Mouse (Mus musculus) urinary bladder, postnatal 14 days (tissue): ENCODE data around the gene Epb41l5.
A peak's percentile ranks its signal among the peaks of the same experiment; 100 is the strongest.

Experiments used
- DNase-seq: peaks from one replicate; pipeline ENCODE4 v3.0.0; 2021; ENCODE audit warnings: low spot score

The Epb41l5 gene

GRCm38 (mm10) chr1:119596954-119597480 is 51.8 kb downstream of the Epb41l5 start:
- peak; percentile 8 for DNase-seq

GRCm38 (mm10) chr1:119590041-119590440 is 58.8 kb downstream of the Epb41l5 start:
- peak; percentile 7 for DNase-seq

GRCm38 (mm10) chr1:119584974-119585373 is 63.8 kb downstream of the Epb41l5 start:
- DNase-seq, result no peak

GRCm38 (mm10) chr1:119570134-119570533 is 78.7 kb downstream of the Epb41l5 start:
- no peak for DNase-seq

DNA sequence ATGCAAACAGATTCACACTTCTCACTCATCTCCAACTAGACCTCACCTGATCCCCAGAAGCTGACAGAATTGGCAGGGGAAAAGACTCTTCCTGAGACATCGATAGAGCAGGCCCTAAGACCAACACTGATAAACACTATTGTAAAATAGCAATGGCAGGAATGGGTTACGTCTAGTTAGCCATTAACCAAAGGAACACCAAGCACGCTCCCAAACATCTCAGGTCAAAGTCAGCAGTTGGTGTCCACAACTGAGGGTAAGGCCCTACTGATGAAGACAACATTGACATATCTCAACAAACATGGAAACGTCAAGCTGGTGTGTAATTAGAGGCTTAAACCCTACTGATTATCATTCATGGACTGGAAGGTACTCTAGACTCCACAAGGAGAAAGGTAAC is 83.3 kb downstream of the Epb41l5 start:
- DNase-seq, result no peak

DNA sequence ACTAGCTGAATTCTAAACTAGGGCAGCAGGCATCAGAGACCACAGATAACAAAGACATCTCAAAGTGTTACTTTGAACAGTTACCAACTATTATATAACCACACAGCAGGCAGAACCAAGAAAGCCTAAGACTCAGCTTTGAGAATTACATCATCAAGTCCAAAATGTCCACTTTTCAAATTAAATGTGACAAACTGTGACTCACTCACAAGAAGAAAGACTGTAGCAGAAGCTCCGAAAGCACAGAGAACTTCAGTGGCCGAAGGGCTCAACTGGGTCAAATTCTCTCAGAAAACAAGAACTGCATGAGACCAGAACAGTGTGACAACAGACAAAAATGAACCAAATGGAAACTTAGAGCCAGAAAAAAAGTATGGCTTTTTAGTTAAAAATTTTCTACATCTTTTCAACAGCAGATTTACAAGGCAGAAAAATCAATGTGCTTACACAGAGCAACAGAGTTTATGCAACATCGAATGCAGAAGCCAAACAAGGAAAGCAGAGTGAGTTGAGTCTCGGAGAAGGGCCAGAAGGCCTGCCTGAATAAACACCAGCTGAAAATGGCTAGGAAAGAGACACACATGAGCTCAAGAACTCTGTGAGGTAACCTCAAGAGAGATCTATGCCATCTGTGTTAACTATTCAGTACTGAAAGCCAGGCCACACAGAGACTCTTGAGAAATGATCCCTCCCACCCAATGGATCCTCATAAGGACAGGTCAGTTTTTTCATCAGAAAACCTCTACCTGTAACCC is 91.0 kb downstream of the Epb41l5 start:
- peak; percentile 14 for DNase-seq

DNA sequence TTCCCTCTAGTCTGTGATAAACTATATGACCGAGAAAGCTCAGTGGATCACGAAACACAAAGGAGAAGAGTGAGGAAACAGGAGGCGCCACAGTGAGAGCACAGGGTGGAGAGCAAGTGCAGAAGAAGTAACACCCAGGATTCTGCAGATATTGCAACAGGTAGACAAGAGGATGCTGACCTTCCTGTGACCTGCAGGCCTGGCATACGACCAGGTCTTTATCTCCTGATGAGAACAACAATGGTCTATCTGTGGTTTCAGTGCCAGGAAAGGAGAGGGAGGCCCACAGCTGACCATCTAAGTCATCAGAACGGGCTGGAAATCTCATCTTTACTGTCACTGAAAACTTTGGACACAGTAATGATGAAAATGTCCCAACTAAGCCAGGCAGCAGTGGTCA is 93.1 kb downstream of the Epb41l5 start:
- DNase-seq, result no peak

DNA sequence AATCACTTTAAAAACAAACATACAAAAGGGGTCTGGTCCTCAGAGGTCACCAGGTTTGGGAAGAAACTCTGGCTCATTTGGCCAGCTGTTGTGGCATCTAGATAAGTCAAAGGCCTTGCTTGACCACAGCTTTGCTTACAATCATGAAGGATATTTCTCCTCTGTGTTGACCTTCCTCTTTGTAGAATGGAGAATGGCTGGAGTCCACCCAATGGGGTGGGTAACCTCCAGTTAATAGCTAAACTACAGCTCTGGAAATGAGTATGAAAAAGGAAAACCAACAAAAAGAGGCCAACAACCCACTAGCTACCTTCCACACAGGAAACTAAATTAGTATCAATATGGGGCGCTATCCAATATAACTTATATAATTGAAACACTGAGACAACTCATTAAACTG is 97.1 kb downstream of the Epb41l5 start:
- no peak for DNase-seq

- no peak for DNase-seq
These were observed 98.7 kb downstream of the Epb41l5 start for GRCm38 (mm10) chr1:119550064-119550463.

GRCm38 (mm10) chr1:119549327-119549689 is 99.5 kb downstream of the Epb41l5 start:
- DNase-seq, result no peak

DNA sequence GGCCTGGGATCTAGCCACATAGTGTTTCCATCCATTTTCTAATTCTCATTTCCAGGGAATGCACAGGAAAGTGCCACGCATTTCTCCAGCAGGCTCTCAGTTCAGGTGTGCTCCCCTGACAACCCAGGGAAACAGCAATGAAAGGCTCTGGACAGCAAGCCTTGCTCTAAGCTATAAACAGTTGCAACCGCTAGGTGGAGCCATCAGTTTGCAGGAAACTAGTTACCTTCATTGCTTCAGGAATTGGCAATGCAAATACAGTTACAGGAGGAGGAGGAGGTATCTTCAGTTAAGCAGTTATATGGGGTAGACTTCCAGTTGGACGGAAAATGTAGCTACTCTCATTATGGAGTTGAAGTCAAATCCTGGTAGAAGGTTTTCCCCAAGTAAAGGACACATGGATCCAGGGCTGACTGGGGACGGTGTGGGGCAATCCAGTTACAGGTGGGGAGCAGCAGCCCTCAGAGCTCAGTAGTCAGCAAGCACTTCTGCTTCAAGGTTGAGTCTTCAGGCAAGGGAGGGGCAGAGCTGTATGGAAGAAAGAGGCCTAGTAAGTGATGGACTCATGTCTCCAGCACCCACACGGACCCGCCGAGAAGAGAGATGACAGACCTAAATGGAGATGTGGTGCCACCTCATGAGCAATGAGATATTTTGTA is 100.0 kb downstream of the Epb41l5 start:
- DNase-seq, result peak; percentile 88

- no peak for DNase-seq
These were observed 102.3 kb downstream of the Epb41l5 start for GRCm38 (mm10) chr1:119546490-119546889.

DNA sequence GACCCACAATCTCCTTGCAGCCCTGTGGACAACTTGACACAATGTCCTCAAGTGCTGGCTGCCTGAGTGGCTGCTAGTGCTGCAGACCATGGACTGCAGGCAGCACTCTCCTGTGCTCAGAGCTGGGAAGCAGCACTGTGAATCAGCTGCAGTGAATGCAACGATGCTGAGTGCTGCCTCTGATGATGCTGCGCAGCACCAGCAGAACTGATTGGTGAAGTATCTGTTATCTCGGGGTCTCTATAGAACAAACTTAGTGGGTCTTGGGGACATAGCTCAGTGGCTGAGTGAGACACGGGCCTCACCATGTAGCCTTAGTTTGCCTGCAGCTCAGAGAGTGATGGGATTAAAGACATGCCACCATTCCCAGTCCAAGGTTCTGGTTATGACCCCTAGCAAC is 103.1 kb downstream of the Epb41l5 start:
- peak; percentile 1 for DNase-seq

DNA sequence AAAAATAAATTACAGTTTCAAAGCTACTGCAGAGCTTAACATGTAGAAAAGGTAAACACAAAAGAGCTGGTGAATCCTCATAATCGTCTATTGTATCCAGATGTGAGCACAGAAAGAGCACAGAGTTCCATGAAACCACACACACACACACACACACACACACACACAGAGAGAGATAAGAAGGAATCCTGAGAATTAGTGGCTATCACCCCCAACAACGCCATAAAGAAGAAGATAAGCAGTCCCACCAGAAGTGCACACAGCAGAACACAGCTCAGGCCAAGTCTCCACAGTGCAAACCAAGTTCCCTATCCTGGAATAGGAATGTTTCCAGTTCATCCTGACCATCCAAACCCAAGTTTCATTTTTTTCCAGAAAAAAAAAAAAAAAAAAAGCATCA is 103.6 kb downstream of the Epb41l5 start:
- DNase-seq, result no peak

- no peak for DNase-seq
These were observed 104.1 kb downstream of the Epb41l5 start for GRCm38 (mm10) chr1:119544611-119545155.

- DNase-seq, result no peak
These were observed 105.5 kb downstream of the Epb41l5 start for GRCm38 (mm10) chr1:119543316-119543715.

DNA sequence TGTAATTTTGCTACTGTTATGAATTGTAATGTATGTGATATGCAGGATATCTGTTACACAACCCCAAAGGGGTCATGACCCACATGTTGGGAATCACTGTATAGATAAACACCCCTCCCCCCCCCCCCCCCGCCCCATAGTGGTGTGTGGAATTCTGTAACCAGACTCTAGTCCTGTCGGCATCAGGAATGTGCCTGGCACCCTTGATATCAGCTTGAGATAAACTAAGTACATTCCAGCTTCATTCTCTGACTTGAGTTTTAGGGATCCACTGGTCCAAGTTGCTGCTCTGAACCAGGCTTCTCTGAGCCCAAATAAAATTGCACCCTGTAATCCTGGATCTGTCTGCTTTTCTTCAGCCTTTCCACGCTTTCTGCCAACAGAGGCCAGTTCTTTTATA is 107.2 kb downstream of the Epb41l5 start:
- DNase-seq, result no peak

DNA sequence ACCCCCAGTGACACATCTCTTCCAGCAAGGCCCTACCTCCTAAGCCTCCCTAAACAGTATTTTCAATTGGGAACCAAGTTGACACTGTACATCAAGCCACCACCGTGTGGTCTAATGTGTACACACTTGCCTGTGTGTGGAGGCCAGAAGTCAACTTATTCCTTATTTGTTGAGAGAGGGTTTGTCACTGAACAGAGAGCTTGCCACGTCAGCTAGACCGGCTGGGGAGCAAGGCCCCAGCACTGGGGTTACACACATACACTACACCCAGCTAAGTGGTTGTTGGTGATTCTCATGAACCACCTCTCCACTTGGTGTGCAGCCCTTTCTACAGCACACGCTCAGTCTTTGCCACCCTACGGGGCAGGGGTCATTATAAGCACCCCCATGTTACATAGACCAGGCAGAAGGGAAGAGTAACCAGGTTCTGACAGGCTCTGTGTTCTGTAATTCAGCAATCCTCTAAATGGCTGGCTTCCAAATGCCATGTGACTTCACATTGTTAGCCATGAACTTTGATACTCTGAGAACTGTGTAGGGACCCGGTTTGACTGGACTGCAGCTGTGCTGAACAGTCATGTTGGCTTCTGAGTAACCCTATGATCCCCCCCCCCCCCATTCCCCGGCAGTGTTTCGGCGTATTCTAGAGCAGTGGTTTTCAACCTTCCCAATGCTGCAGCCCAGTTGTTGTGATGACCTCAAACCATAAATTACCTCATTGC is 107.8 kb downstream of the Epb41l5 start:
- no peak for DNase-seq

- no peak for DNase-seq
These were observed 109.5 kb downstream of the Epb41l5 start for GRCm38 (mm10) chr1:119539252-119539651.

GRCm38 (mm10) chr1:119537651-119538050 is 111.1 kb downstream of the Epb41l5 start:
- DNase-seq, result no peak

DNA sequence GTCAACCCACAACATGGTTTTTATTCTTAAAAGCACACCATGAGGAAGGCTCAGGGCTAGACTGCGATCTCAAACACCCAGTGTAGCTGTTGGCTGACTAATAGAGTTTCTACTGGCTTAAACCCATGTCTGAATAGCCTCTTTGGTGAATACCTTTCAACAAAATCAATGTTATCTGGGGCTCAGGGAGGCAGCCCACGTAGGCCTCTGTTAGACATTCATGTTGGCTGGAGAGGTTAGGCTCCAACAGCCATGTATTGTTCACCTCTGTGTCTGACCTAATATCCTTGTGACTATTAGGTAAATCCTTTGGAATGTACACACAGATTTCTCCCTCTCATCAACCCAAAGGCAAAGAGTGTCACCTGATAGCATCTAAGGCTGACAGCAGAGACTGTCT is 112.7 kb downstream of the Epb41l5 start:
- no peak for DNase-seq

- DNase-seq, result no peak
These were observed 114.5 kb downstream of the Epb41l5 start for GRCm38 (mm10) chr1:119534341-119534740.
